Mouse (Mus musculus) liver, embryonic 11.5 days (tissue): ENCODE measurements around the gene N4bp1. TPM values are rescaled to one million over a fixed set of nuclear protein-coding genes. Genes with fewer than 3 reads are reported as not detected.
A peak's percentile ranks its signal among the peaks of the same experiment; 100 is the strongest.

Experiments
- ATAC-seq: fragments of 200-750 bp; cut with Nextera tagmentation; replicated peaks from 2 replicates; pipeline ENCODE4 v1.8.0; 2017; ENCODE audit warnings: moderate number of reproducible peaks, mild to moderate bottlenecking, moderate TSS enrichment, moderate library complexity; ENCODE audit not compliant: low FRiP score
- DNase-seq: peaks from one replicate; pipeline ENCODE4 v3.0.0-alpha.2; 2017; ENCODE audit warnings: low spot score
- H3K27ac ChIP-seq: fragments of 300-500 bp; sonication (generic); 2 replicates; pipeline ENCODE4 v1.5.1; 2014; ENCODE audit warnings: mild to moderate bottlenecking, low read depth, low read length, control low read depth
- H3K27me3 ChIP-seq: fragments of 300-500 bp; sonication (generic); replicated peaks from 2 replicates; pipeline ENCODE4 v1.6.1; 2014; ENCODE audit warnings: low read length, mixed read lengths; ENCODE audit not compliant: control insufficient read depth, insufficient read depth
- H3K36me3 ChIP-seq: fragments of 300-500 bp; sonication (generic); 2 replicates; pipeline ENCODE4 v1.6.1; 2014; ENCODE audit warnings: mild to moderate bottlenecking, low read length, moderate library complexity, mixed read lengths; ENCODE audit not compliant: control insufficient read depth, insufficient read depth
- H3K4me1 ChIP-seq: fragments of 300-500 bp; sonication (generic); replicated peaks from 2 replicates; pipeline ENCODE4 v1.6.1; 2014; ENCODE audit warnings: low read length, mixed read lengths; ENCODE audit not compliant: control insufficient read depth, insufficient read depth
- H3K4me2 ChIP-seq: fragments of 300-500 bp; sonication (generic); 2 replicates; pipeline ENCODE4 v1.6.1; 2014; ENCODE audit warnings: mild to moderate bottlenecking, control low read depth, moderate library complexity
- H3K4me3 ChIP-seq: fragments of 300-500 bp; sonication (generic); 2 replicates; pipeline ENCODE4 v1.5.1; 2014; ENCODE audit warnings: low read depth, low read length, control low read depth
- H3K9ac ChIP-seq: fragments of 300-500 bp; sonication (generic); 2 replicates; pipeline ENCODE4 v1.6.1; 2014; ENCODE audit warnings: low read depth, low read length, control low read depth
- H3K9me3 ChIP-seq: fragments of 300-500 bp; sonication (generic); 2 replicates; pipeline ENCODE4 v1.6.1; 2016; ENCODE audit warnings: low read length, inconsistent platforms, mixed read lengths; ENCODE audit not compliant: control insufficient read depth
- WGBS: fragments of 180-500 bp; shearing (Covaris S2); extraction: QIAGEN DNeasy Blood & Tissue Kit; methylation state at CpG from one replicate; pipeline ENCODE4 v1.1.7; 2014; 5-methylcytosine and 5-hydroxymethylcytosine counted together
- polyA plus RNA-seq: library from polyadenylated mRNA; unstranded; fragments of >200 nt; fragmentation: Nextera tagmentation; extraction: Ambion mirVana; gene quantifications from 2 replicates; pipeline ENCODE4 v1.2.1, GENCODE M21; 2014

N4bp1 gene
- polyA plus RNA-seq, 1 experiment from 2014 or later, result 7.8 TPM

DNA sequence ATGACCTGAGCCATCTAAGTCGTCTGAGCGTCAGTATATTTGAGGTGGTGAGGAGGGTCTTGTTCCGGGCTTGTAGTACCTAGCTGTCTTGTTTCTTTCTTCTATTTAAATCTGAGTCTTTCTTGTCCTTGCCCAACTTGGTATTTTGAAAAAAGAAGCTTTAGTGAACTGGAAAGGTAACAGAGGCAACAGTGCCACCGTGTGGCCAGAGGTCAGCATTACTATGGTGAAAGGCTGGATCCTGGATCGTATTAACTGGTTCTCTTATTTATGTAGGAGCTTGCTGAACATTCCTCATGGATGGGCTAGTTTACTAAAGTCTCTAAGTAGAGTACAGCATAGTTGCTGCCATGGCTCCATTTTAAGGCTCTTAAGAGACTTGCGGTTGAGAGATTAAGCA lies 23.5 kb upstream of the N4bp1 start:
- Histone ChIP-seq H3K4me2 (no peak overlapping the region), H3K27ac (no peak overlapping the region), H3K4me1 (no peaks in the 10 kb centered on the region), H3K36me3 (no peaks in the 10 kb centered on the region), H3K9me3 (no peaks in the 10 kb centered on the region), H3K9ac (no peak overlapping the region), H3K27me3 (0 out of 2 replicates have a peak, but pooled peaks cover 2% of the 10 kb centered on the region), H3K4me3 (no peak overlapping the region)
- ATAC-seq (no peak), DNase-seq (peak; percentile 59)
- 12% methylated on average over 6 of the region's 6 CpGs for WGBS

DNA sequence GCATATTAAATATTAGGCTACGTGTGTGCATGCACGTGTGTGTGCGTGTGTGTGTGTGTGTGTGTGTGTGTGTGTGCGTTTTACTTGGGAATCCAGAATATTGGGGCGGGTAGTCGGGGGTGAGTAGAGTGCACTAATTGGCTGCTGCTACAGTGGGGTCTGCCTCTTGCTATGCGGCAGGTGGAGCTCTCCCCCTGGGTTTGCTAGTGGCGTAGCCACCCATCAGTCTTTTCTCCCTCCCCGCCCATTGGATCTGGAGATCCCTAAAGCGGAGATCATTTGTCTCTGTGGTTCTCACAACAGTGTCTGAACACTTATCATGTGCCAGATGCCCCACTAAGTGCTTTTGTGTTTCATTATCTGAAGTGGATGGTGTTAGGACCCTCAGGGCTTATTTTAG lies 19.9 kb upstream of the N4bp1 start:
- ATAC-seq, result no peak
- Histone ChIP-seq H3K27ac (no peak overlapping the region), H3K4me1 (no peaks in the 10 kb centered on the region), H3K4me3 (no peak overlapping the region), H3K9me3 (no peaks in the 10 kb centered on the region), H3K27me3 (0 out of 2 replicates have a peak, but pooled peaks cover 2% of the 10 kb centered on the region), H3K4me2 (no peak overlapping the region), H3K9ac (no peak overlapping the region), H3K36me3 (no peaks in the 10 kb centered on the region)
- no peak for DNase-seq
- 74% methylated on average over 10 of the region's 10 CpGs for WGBS

DNA sequence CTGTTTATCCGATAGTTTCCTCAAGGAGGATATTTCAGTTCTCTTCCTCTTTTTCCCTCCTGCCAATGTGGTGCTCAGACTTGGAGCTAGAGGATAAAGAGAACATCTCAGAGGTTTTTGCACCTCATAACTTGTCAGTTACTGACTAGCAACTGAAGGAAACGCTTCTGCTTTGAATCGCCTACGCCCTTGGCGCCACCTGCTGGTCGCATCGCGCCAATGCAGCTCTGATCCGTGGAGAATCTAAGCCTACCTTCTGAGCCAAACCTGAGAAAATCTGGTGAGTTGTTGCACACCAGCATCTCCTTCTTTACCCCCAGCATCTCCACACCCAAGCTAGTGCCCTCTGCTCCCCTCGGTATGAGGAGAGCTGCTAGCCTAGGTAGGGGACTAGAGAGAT lies 18.0 kb upstream of the N4bp1 start:
- peaks cover under 1% of the 10 kb centered on the region for H3K4me1 ChIP-seq
- no peak overlapping the region for H3K4me3 ChIP-seq
- H3K27me3 ChIP-seq, result no peaks in the 10 kb centered on the region
- no peaks in the 10 kb centered on the region for H3K9me3 ChIP-seq
- H3K9ac ChIP-seq, result no peak overlapping the region
- no peaks in the 10 kb centered on the region for H3K36me3 ChIP-seq
- WGBS, result 5% methylated on average over 10 of the region's 10 CpGs
- H3K4me2 ChIP-seq, result no peak overlapping the region
- ATAC-seq (0 out of 2 replicates have a peak, but pooled peaks have one; percentile 29), DNase-seq (peak; percentile 75)
- no peak overlapping the region for H3K27ac ChIP-seq

DNA sequence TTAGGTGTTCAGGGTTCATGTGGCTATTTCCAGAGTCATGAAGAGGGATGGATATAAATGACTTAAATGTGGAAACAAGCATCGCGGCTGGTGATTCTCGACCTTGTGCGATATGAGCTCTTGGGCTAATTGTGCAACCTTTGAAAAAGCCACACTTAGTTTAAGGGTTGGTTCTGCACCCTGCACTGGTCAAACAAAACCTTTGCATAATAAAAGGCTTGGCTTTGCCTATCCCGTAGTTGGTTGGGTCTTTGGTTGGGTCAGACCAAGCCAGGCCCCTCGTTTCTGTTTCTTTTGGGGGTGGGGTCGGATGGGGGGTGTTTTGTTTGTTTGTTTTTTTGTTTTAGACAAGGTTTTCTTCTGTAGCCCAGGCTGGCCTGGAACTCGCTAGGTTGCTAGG lies 17.6 kb upstream of the N4bp1 start:
- Histone ChIP-seq H3K9me3 (no peaks in the 10 kb centered on the region), H3K4me3 (no peak overlapping the region), H3K9ac (no peak overlapping the region), H3K4me1 (peaks cover 5% of the 10 kb centered on the region), H3K27ac (no peak overlapping the region), H3K36me3 (no peaks in the 10 kb centered on the region), H3K27me3 (no peaks in the 10 kb centered on the region), H3K4me2 (no peak overlapping the region)
- ATAC-seq (no peak), DNase-seq (no peak)
- 73% methylated on average over 8 of the region's 8 CpGs for WGBS

DNA sequence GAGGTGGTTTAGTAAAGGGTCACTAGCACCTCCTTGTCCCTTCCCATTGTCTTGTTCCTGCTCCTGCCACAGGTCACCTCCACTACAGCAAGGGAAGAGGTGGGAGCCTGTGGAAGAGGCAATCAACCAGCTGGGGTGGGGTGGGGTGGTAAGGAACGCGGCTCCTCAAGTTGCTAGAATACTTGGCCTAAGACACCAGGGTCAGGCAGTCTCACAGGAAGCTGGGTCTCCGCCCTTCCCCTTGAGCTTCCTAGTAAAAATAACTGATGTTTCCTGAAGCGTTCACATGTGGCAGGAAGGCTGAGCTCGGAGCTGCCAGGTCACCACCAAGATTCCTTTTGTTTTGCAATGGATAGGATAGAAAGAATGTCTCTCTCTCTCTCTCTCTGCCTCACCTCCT lies 16.9 kb upstream of the N4bp1 start:
- DNase-seq (no peak), ATAC-seq (no peak)
- WGBS, result 35% methylated on average over 5 of the region's 5 CpGs

DNA sequence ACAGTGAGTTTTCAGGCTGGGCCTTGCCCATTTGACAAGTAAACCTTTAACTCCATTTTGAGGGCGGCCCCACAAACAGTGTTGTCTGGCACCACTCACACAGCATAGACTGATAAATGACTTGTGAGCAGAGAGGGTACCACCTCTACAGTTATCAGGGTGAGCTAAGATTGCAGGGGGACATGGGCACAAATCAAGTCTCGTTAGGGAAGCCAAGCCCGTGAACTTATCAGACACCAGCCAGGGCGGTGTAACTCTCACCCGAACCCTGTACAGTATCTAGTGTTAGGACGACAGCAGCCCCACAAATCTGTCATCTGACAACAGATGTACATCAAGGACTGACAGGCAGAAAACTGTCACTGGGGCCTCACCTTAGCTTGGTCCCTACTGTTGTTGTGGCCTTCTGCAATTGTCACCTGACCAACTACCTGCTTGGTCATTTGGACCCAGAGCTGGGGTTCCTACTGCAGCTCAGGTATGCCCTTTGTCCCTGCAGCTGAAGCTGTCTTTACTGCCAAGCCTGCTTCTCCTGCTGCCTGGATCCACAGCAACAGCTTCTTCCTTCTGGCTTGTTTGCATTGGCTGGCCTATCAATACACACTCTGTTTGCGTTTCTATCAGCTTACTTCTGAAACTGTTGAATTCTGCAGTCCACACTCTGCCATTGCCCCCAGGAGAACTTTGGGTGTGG lies 12.8 kb upstream of the N4bp1 start:
- no peak for DNase-seq
- no peak overlapping the region for H3K27ac ChIP-seq
- no peak overlapping the region for H3K9ac ChIP-seq
- H3K27me3 ChIP-seq, result no peaks in the 10 kb centered on the region
- H3K9me3 ChIP-seq, result no peaks in the 10 kb centered on the region
- 26% methylated on average over 7 of the region's 7 CpGs for WGBS
- H3K4me2 ChIP-seq, result no peak overlapping the region
- H3K36me3 ChIP-seq, result no peaks in the 10 kb centered on the region
- H3K4me1 ChIP-seq, result peaks cover 10% of the 10 kb centered on the region
- ATAC-seq, result peak; percentile 80
- no peak overlapping the region for H3K4me3 ChIP-seq

More for the DNA sequence above, 16.9 kb upstream of the N4bp1 start:
- H3K4me2 ChIP-seq, result no peak overlapping the region
- no peaks in the 10 kb centered on the region for H3K36me3 ChIP-seq
- peaks cover 10% of the 10 kb centered on the region for H3K4me1 ChIP-seq
- no peaks in the 10 kb centered on the region for H3K27me3 ChIP-seq
- no peak overlapping the region for H3K4me3 ChIP-seq
- no peak overlapping the region for H3K27ac ChIP-seq
- H3K9me3 ChIP-seq, result no peaks in the 10 kb centered on the region
- no peak overlapping the region for H3K9ac ChIP-seq

DNA sequence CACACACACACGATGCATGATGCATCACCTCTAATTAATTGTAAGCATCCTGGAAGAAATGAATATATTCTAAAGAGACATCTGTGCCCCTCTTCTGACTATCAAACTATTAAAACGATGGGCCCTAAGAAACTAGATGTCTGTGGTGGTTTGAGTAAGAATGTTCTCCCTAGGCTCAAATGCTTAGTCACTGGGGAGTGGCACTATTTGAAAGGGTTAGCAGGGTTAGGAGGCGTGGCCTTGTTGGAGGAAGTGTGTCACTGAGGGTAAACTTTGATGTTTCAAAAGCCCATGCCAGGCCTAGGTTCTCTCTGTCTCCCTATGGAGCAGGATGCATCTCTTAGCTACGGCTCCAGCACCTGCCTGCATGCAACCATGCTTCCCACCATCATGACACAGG lies 10.3 kb upstream of the N4bp1 start:
- H3K27me3 ChIP-seq, result no peaks in the 10 kb centered on the region; the same call in 1 of the 2 replicates
- 81% methylated on average over 4 of the region's 4 CpGs for WGBS
- no peak overlapping the region for H3K4me2 ChIP-seq
- H3K27ac ChIP-seq, result no peak overlapping the region
- H3K9ac ChIP-seq, result no peak overlapping the region
- H3K36me3 ChIP-seq, result no peaks in the 10 kb centered on the region
- no peak for DNase-seq
- no peak overlapping the region for H3K4me3 ChIP-seq
- no peak for ATAC-seq
- H3K4me1 ChIP-seq, result peaks cover 10% of the 10 kb centered on the region
- H3K9me3 ChIP-seq, result no peaks in the 10 kb centered on the region

DNA sequence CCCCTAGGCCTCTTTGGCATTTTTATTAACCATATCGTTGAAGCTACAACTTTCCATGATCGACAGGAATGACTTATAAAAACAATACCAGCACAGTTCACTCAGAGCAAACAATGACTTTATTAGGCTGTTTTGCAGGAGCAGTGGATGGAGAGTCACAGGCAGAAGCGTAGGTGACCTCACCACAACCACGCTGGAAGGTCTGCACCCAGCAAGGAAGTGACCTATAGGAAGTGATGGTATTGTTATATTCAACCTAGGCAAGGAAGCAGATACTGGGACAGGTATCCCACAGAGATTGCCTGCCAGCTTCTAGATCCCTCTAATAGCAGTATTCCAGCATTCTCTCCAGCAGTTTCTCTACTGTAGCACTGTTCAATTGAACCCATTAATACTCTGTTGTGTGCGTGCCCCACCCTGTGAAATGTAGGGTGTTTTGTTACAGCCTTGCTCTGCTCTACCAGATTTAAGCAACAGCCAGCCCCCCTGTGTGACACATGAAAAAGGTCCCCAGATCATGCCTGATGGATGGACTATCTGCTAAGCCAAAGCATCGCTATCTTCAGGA lies 9.2 kb upstream of the N4bp1 start:
- no peak overlapping the region for H3K4me2 ChIP-seq
- DNase-seq (no peak), ATAC-seq (no peak)
- no peaks in the 10 kb centered on the region for H3K36me3 ChIP-seq
- WGBS, result 83% methylated on average over 6 of the region's 6 CpGs
- no peak overlapping the region for H3K4me3 ChIP-seq
- H3K9me3 ChIP-seq, result no peaks in the 10 kb centered on the region
- no peaks in the 10 kb centered on the region; the same call in 1 of the 2 replicates for H3K27me3 ChIP-seq
- H3K4me1 ChIP-seq, result peaks cover 10% of the 10 kb centered on the region
- no peak overlapping the region for H3K9ac ChIP-seq
- no peak overlapping the region for H3K27ac ChIP-seq

DNA sequence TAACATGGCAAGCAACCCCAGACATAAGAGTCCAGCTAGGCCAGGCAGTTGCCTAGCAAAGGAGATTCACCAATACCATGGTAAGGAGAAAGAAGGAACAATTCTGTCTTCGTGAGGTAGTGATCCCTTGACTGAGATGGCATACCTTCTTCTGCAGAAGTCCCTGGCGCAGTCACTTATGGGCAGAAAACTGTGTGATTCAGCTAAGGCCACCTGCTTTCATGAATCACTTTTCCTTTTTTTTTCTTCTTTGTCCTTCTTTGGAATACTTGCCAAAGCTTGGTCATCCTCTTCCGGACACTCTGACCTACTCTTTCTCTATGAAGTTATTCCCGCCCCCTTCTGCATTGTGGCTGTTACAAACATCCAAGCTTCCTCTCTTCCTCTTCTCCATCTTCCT lies 8.5 kb upstream of the N4bp1 start:
- Histone ChIP-seq H3K27me3 (no peaks in the 10 kb centered on the region; the same call in 1 of the 2 replicates), H3K36me3 (no peaks in the 10 kb centered on the region), H3K4me1 (peaks cover 10% of the 10 kb centered on the region), H3K9me3 (no peaks in the 10 kb centered on the region), H3K4me2 (no peak overlapping the region), H3K4me3 (no peak overlapping the region), H3K9ac (no peak overlapping the region), H3K27ac (no peak overlapping the region)
- DNase-seq (no peak), ATAC-seq (no peak)
- 82% methylated on average over 4 of the region's 4 CpGs for WGBS
